Mouse (Mus musculus): ENCODE measurements around the gene Ctnna2.

Ctnna2 gene

GRCm38 (mm10) chr6:77724042-77724951 is 255.2 kb downstream of the Ctnna2 start:
- Histone ChIP-seq H3K4me1 (replicated peaks; ENCODE audit: low read depth, low read length) (no peaks in the 10 kb centered on the region), H3K9me3 (ENCODE audit: low read length) (no peaks in the 10 kb centered on the region), H3K4me3 (replicated peaks; ENCODE audit: low read length) (no peak overlapping the region), H3K36me3 (ENCODE audit: insufficient read depth, low read length) (no peaks in the 10 kb centered on the region), H3K27me3 (ENCODE audit: insufficient read depth, low read length) (no peaks in the 10 kb centered on the region)
- TF ChIP-seq NANOG (IDR thresholded peaks at IDR 0.05; ENCODE audit: borderline replicate concordance, low read length) = no peak
- no peak for TF ChIP-seq CTCF (conservative IDR thresholded peaks at IDR 0.05; ENCODE audit: low read length)
- TF ChIP-seq POU5F1 (IDR thresholded peaks at IDR 0.05; ENCODE audit: borderline replicate concordance, low read length) = no peak

GRCm38 (mm10) chr6:77694093-77694492 is 285.4 kb downstream of the Ctnna2 start:
- Histone ChIP-seq H3K27me3 (ENCODE audit: insufficient read depth, low read length) (no peaks in the 10 kb centered on the region), H3K36me3 (ENCODE audit: insufficient read depth, low read length) (no peaks in the 10 kb centered on the region), H3K4me1 (replicated peaks; ENCODE audit: low read depth, low read length) (no peaks in the 10 kb centered on the region), H3K9me3 (ENCODE audit: low read length) (no peaks in the 10 kb centered on the region), H3K4me3 (replicated peaks; ENCODE audit: low read length) (no peak overlapping the region)
- TF ChIP-seq CTCF (conservative IDR thresholded peaks at IDR 0.05; ENCODE audit: low read length) = no peak
- no peak for TF ChIP-seq POU5F1 (IDR thresholded peaks at IDR 0.05; ENCODE audit: borderline replicate concordance, low read length)
- no peak for TF ChIP-seq NANOG (IDR thresholded peaks at IDR 0.05; ENCODE audit: borderline replicate concordance, low read length)

- no peaks in the 10 kb centered on the region for H3K27me3 ChIP-seq (ENCODE audit: insufficient read depth, low read length)
- H3K4me1 ChIP-seq (replicated peaks; ENCODE audit: low read depth, low read length) = no peaks in the 10 kb centered on the region
- no peak for TF ChIP-seq POU5F1 (IDR thresholded peaks at IDR 0.05; ENCODE audit: borderline replicate concordance, low read length)
- no peak for TF ChIP-seq CTCF (conservative IDR thresholded peaks at IDR 0.05; ENCODE audit: low read length)
- TF ChIP-seq NANOG (IDR thresholded peaks at IDR 0.05; ENCODE audit: borderline replicate concordance, low read length) = no peak
- H3K4me3 ChIP-seq (replicated peaks; ENCODE audit: low read length) = no peak overlapping the region
- no peaks in the 10 kb centered on the region for H3K36me3 ChIP-seq (ENCODE audit: insufficient read depth, low read length)
- no peaks in the 10 kb centered on the region for H3K9me3 ChIP-seq (ENCODE audit: low read length)
Measured at GRCm38 (mm10) chr6:77687173-77687572, 292.3 kb downstream of the Ctnna2 start.

GRCm38 (mm10) chr6:77650127-77650526 is 329.4 kb downstream of the Ctnna2 start:
- Histone ChIP-seq H3K4me1 (replicated peaks; ENCODE audit: low read depth, low read length) (no peaks in the 10 kb centered on the region), H3K4me3 (replicated peaks; ENCODE audit: low read length) (no peak overlapping the region), H3K36me3 (ENCODE audit: insufficient read depth, low read length) (no peaks in the 10 kb centered on the region), H3K27me3 (ENCODE audit: insufficient read depth, low read length) (no peaks in the 10 kb centered on the region), H3K9me3 (ENCODE audit: low read length) (no peaks in the 10 kb centered on the region)
- no peak for TF ChIP-seq POU5F1 (IDR thresholded peaks at IDR 0.05; ENCODE audit: borderline replicate concordance, low read length)
- TF ChIP-seq CTCF (conservative IDR thresholded peaks at IDR 0.05; ENCODE audit: low read length) = peak; percentile 71
- no peak for TF ChIP-seq NANOG (IDR thresholded peaks at IDR 0.05; ENCODE audit: borderline replicate concordance, low read length)

GRCm38 (mm10) chr6:77644591-77644990 is 334.9 kb downstream of the Ctnna2 start:
- no peak for TF ChIP-seq NANOG (IDR thresholded peaks at IDR 0.05; ENCODE audit: borderline replicate concordance, low read length)
- TF ChIP-seq POU5F1 (IDR thresholded peaks at IDR 0.05; ENCODE audit: borderline replicate concordance, low read length) = no peak
- no peak for TF ChIP-seq CTCF (conservative IDR thresholded peaks at IDR 0.05; ENCODE audit: low read length)
- Histone ChIP-seq H3K4me3 (replicated peaks; ENCODE audit: low read length) (no peak overlapping the region), H3K36me3 (ENCODE audit: insufficient read depth, low read length) (no peaks in the 10 kb centered on the region), H3K9me3 (ENCODE audit: low read length) (no peaks in the 10 kb centered on the region), H3K27me3 (ENCODE audit: insufficient read depth, low read length) (no peaks in the 10 kb centered on the region), H3K4me1 (replicated peaks; ENCODE audit: low read depth, low read length) (no peaks in the 10 kb centered on the region)

- Histone ChIP-seq H3K4me3 (replicated peaks; ENCODE audit: low read length) (no peak overlapping the region), H3K27me3 (ENCODE audit: insufficient read depth, low read length) (no peaks in the 10 kb centered on the region), H3K36me3 (ENCODE audit: insufficient read depth, low read length) (no peaks in the 10 kb centered on the region), H3K9me3 (ENCODE audit: low read length) (no peaks in the 10 kb centered on the region), H3K4me1 (replicated peaks; ENCODE audit: low read depth, low read length) (no peaks in the 10 kb centered on the region)
- no peak for TF ChIP-seq POU5F1 (IDR thresholded peaks at IDR 0.05; ENCODE audit: borderline replicate concordance, low read length)
- no peak for TF ChIP-seq CTCF (conservative IDR thresholded peaks at IDR 0.05; ENCODE audit: low read length)
Measured at GRCm38 (mm10) chr6:77638784-77639183, 340.7 kb downstream of the Ctnna2 start.

- Histone ChIP-seq H3K4me3 (replicated peaks; ENCODE audit: low read length) (no peak overlapping the region), H3K36me3 (ENCODE audit: insufficient read depth, low read length) (no peaks in the 10 kb centered on the region), H3K27me3 (ENCODE audit: insufficient read depth, low read length) (no peaks in the 10 kb centered on the region), H3K4me1 (replicated peaks; ENCODE audit: low read depth, low read length) (no peaks in the 10 kb centered on the region), H3K9me3 (ENCODE audit: low read length) (no peaks in the 10 kb centered on the region)
- peak; percentile 49 for TF ChIP-seq CTCF (conservative IDR thresholded peaks at IDR 0.05; ENCODE audit: low read length)
- no peak for TF ChIP-seq POU5F1 (IDR thresholded peaks at IDR 0.05; ENCODE audit: borderline replicate concordance, low read length)
- TF ChIP-seq NANOG (IDR thresholded peaks at IDR 0.05; ENCODE audit: borderline replicate concordance, low read length) = no peak
Measured at GRCm38 (mm10) chr6:77633997-77634396, 345.5 kb downstream of the Ctnna2 start.

GRCm38 (mm10) chr6:77628573-77629192 is 350.8 kb downstream of the Ctnna2 start:
- no peak for TF ChIP-seq NANOG (IDR thresholded peaks at IDR 0.05; ENCODE audit: borderline replicate concordance, low read length)
- TF ChIP-seq POU5F1 (IDR thresholded peaks at IDR 0.05; ENCODE audit: borderline replicate concordance, low read length) = no peak
- TF ChIP-seq CTCF (conservative IDR thresholded peaks at IDR 0.05; ENCODE audit: low read length) = peak; percentile 49
- H3K4me3 ChIP-seq (replicated peaks; ENCODE audit: low read length) = no peak overlapping the region
- no peaks in the 10 kb centered on the region for H3K9me3 ChIP-seq (ENCODE audit: low read length)
- H3K27me3 ChIP-seq (ENCODE audit: insufficient read depth, low read length) = no peaks in the 10 kb centered on the region
- H3K36me3 ChIP-seq (ENCODE audit: insufficient read depth, low read length) = no peaks in the 10 kb centered on the region
- no peaks in the 10 kb centered on the region for H3K4me1 ChIP-seq (replicated peaks; ENCODE audit: low read depth, low read length)

Data from E14TG2a.4 (cell line).